Mouse (Mus musculus) fibroblast of lung, adult 2 months (primary cell): ENCODE measurements around the gene Cd244a.

ENCODE experiments used
- DNase-seq: peaks from one replicate; pipeline ENCODE4 v3.0.0-alpha.2; 2011; ENCODE audit warnings: low read depth

Cd244a gene

GRCm38 (mm10) chr1:171577168-171577567 lies 18.2 kb downstream of the Cd244a start:
- DNase-seq = no peak

- no peak for DNase-seq
These were observed 25.6 kb downstream of the Cd244a start for GRCm38 (mm10) chr1:171584584-171584983.

- no peak for DNase-seq
These were observed 45.7 kb downstream of the Cd244a start for GRCm38 (mm10) chr1:171604686-171605085.

- DNase-seq = no peak
These were observed 47.7 kb downstream of the Cd244a start for GRCm38 (mm10) chr1:171606656-171607055.

GRCm38 (mm10) chr1:171607176-171607575 lies 48.2 kb downstream of the Cd244a start, which contains the start of gene Ly9:
Ly9 (minus strand) TSS chr1:171607410.
- no peak for DNase-seq

- DNase-seq = no peak
These were observed 51.0 kb downstream of the Cd244a start for GRCm38 (mm10) chr1:171610026-171610425.

GRCm38 (mm10) chr1:171610781-171611180 lies 51.8 kb downstream of the Cd244a start:
- DNase-seq = no peak

GRCm38 (mm10) chr1:171613962-171614361 lies 55.0 kb downstream of the Cd244a start:
- no peak for DNase-seq

- DNase-seq = no peak
These were observed 58.0 kb downstream of the Cd244a start for GRCm38 (mm10) chr1:171616881-171617515.

GRCm38 (mm10) chr1:171619001-171619400 lies 60.0 kb downstream of the Cd244a start:
- DNase-seq = no peak

GRCm38 (mm10) chr1:171619645-171620044 lies 60.7 kb downstream of the Cd244a start:
- DNase-seq = no peak

GRCm38 (mm10) chr1:171620091-171620490 lies 61.1 kb downstream of the Cd244a start:
- no peak for DNase-seq

GRCm38 (mm10) chr1:171627801-171628200 lies 68.8 kb downstream of the Cd244a start:
- DNase-seq = no peak

GRCm38 (mm10) chr1:171629168-171629567 lies 70.2 kb downstream of the Cd244a start:
- no peak for DNase-seq

GRCm38 (mm10) chr1:171630041-171630440 lies 71.0 kb downstream of the Cd244a start:
- DNase-seq = no peak

GRCm38 (mm10) chr1:171630912-171631311 lies 71.9 kb downstream of the Cd244a start:
- no peak for DNase-seq

GRCm38 (mm10) chr1:171631447-171631846 lies 72.5 kb downstream of the Cd244a start:
- DNase-seq = peak; percentile 4

- DNase-seq = no peak
These were observed 76.7 kb downstream of the Cd244a start for GRCm38 (mm10) chr1:171635696-171636095.

- DNase-seq = no peak
These were observed 78.1 kb downstream of the Cd244a start for GRCm38 (mm10) chr1:171637101-171637500.

GRCm38 (mm10) chr1:171638686-171639085 lies 79.7 kb downstream of the Cd244a start:
- no peak for DNase-seq

GRCm38 (mm10) chr1:171640796-171641195 lies 81.8 kb downstream of the Cd244a start:
- DNase-seq = no peak

GRCm38 (mm10) chr1:171643612-171644011 lies 84.6 kb downstream of the Cd244a start:
- DNase-seq = no peak

GRCm38 (mm10) chr1:171646429-171646940 lies 87.5 kb downstream of the Cd244a start:
- DNase-seq = no peak

GRCm38 (mm10) chr1:171647716-171648115 lies 88.7 kb downstream of the Cd244a start:
- DNase-seq = no peak
